Mouse (Mus musculus) embryonic fibroblast, embryonic 13.5 days (primary cell): ENCODE measurements around the gene RPS10-NUDT3.

ENCODE experiments used
- CTCF ChIP-seq: IDR thresholded peaks from 2 replicates; pipeline ENCODE4 v1.5.1; 2011; ENCODE audit warnings: mild to moderate bottlenecking, control low read depth, low read length, moderate library complexity, borderline replicate concordance; ENCODE audit not compliant: insufficient read depth
- POLR2A ChIP-seq: IDR thresholded peaks from 2 replicates; pipeline ENCODE4 v1.6.1; 2011; ENCODE audit warnings: low read depth, mild to moderate bottlenecking, control low read depth, low read length, moderate library complexity

GRCm38 (mm10) chr17:27609576-27609975, 25.4 kb downstream of the RPS10-NUDT3 start:
- TF ChIP-seq CTCF (no peak), POLR2A (no peak)
